Mouse (Mus musculus): ENCODE results near the gene Per2. TPM values are rescaled to one million over a fixed set of nuclear protein-coding genes. Genes with fewer than 3 reads are reported as not detected.
"Not testable (repeated sequence)": the region's sequence is repeated elsewhere in the genome, so short reads cannot be mapped to it uniquely, and the experiment has no call there.

The Per2 gene
- polyA plus RNA-seq, 1 experiment from 2014 or later: 4.5 TPM

- H3K9me3 ChIP-seq (replicated peaks; ENCODE audit: control insufficient read depth, low read length): no peaks in the 10 kb centered on the region
- ATAC-seq (replicated peaks; ENCODE audit: insufficient number of reproducible peaks, low FRiP score, low TSS enrichment): no peak
- 68% methylated on average over 3 of the region's 3 CpGs for WGBS (ENCODE audit: insufficient replicate concordance)
These were observed 27.0 kb upstream of the Per2 start for GRCm38 (mm10) chr1:91486165-91486564.

GRCm38 (mm10) chr1:91485422-91485821 lies 26.3 kb upstream of the Per2 start:
- 63% methylated on average over 3 of the region's 3 CpGs for WGBS (ENCODE audit: insufficient replicate concordance)
- H3K9ac ChIP-seq (ENCODE audit: low read depth, low read length): no peak overlapping the region
- no peaks in the 10 kb centered on the region for H3K36me3 ChIP-seq (ENCODE audit: control insufficient read depth, insufficient read depth, low read length)
- H3K4me3 ChIP-seq (ENCODE audit: low read depth, low read length): no peak overlapping the region
- H3K4me1 ChIP-seq (ENCODE audit: control insufficient read depth, insufficient read depth, low read length): no peaks in the 10 kb centered on the region
- H3K9me3 ChIP-seq (replicated peaks; ENCODE audit: control insufficient read depth, low read length): no peaks in the 10 kb centered on the region
- H3K27ac ChIP-seq (ENCODE audit: low read depth, low read length): no peak overlapping the region
- no peak for ATAC-seq (replicated peaks; ENCODE audit: insufficient number of reproducible peaks, low FRiP score, low TSS enrichment)
- H3K27me3 ChIP-seq (ENCODE audit: control insufficient read depth, insufficient read depth, low read length): no peaks in the 10 kb centered on the region
- no peak overlapping the region for H3K4me2 ChIP-seq

More at GRCm38 (mm10) chr1:91486165-91486564, 27.0 kb upstream of the Per2 start:
- Histone ChIP-seq H3K27ac (ENCODE audit: low read depth, low read length) (no peak overlapping the region), H3K4me3 (ENCODE audit: low read depth, low read length) (no peak overlapping the region), H3K27me3 (ENCODE audit: control insufficient read depth, insufficient read depth, low read length) (no peaks in the 10 kb centered on the region), H3K36me3 (ENCODE audit: control insufficient read depth, insufficient read depth, low read length) (no peaks in the 10 kb centered on the region), H3K9ac (ENCODE audit: low read depth, low read length) (no peak overlapping the region), H3K4me2 (no peak overlapping the region), H3K4me1 (ENCODE audit: control insufficient read depth, insufficient read depth, low read length) (no peaks in the 10 kb centered on the region)

GRCm38 (mm10) chr1:91484011-91484346 lies 24.9 kb upstream of the Per2 start:
- Histone ChIP-seq H3K27me3 (ENCODE audit: control insufficient read depth, insufficient read depth, low read length) (no peaks in the 10 kb centered on the region), H3K4me1 (ENCODE audit: control insufficient read depth, insufficient read depth, low read length) (no peaks in the 10 kb centered on the region), H3K27ac (ENCODE audit: low read depth, low read length) (no peak overlapping the region), H3K36me3 (ENCODE audit: control insufficient read depth, insufficient read depth, low read length) (no peaks in the 10 kb centered on the region), H3K4me2 (no peak overlapping the region), H3K9ac (ENCODE audit: low read depth, low read length) (no peak overlapping the region), H3K9me3 (replicated peaks; ENCODE audit: control insufficient read depth, low read length) (no peaks in the 10 kb centered on the region), H3K4me3 (ENCODE audit: low read depth, low read length) (no peak overlapping the region)
- no peak for ATAC-seq (replicated peaks; ENCODE audit: insufficient number of reproducible peaks, low FRiP score, low TSS enrichment)
- WGBS (ENCODE audit: insufficient replicate concordance): 64% methylated on average over 5 of the region's 5 CpGs

GRCm38 (mm10) chr1:91483304-91484010 lies 24.3 kb upstream of the Per2 start:
- H3K9ac ChIP-seq (ENCODE audit: low read depth, low read length): no peak overlapping the region
- H3K36me3 ChIP-seq (ENCODE audit: control insufficient read depth, insufficient read depth, low read length): no peaks in the 10 kb centered on the region
- no peaks in the 10 kb centered on the region for H3K9me3 ChIP-seq (replicated peaks; ENCODE audit: control insufficient read depth, low read length)
- 29% methylated on average over 10 of the region's 10 CpGs for WGBS (ENCODE audit: insufficient replicate concordance)
- H3K27ac ChIP-seq (ENCODE audit: low read depth, low read length): no peak overlapping the region
- no peaks in the 10 kb centered on the region for H3K4me1 ChIP-seq (ENCODE audit: control insufficient read depth, insufficient read depth, low read length)
- no peak overlapping the region for H3K4me2 ChIP-seq
- ATAC-seq (replicated peaks; ENCODE audit: insufficient number of reproducible peaks, low FRiP score, low TSS enrichment): 0 out of 2 replicates have a peak, but pooled peaks have one; percentile 39
- H3K27me3 ChIP-seq (ENCODE audit: control insufficient read depth, insufficient read depth, low read length): no peaks in the 10 kb centered on the region
- no peak overlapping the region for H3K4me3 ChIP-seq (ENCODE audit: low read depth, low read length)

GRCm38 (mm10) chr1:91482616-91483211 lies 23.6 kb upstream of the Per2 start:
- no peaks in the 10 kb centered on the region for H3K36me3 ChIP-seq (ENCODE audit: control insufficient read depth, insufficient read depth, low read length)
- H3K9ac ChIP-seq (ENCODE audit: low read depth, low read length): no peak overlapping the region
- H3K4me2 ChIP-seq: no peak overlapping the region
- no peak for ATAC-seq (replicated peaks; ENCODE audit: insufficient number of reproducible peaks, low FRiP score, low TSS enrichment)
- H3K9me3 ChIP-seq (replicated peaks; ENCODE audit: control insufficient read depth, low read length): no peaks in the 10 kb centered on the region
- H3K4me3 ChIP-seq (ENCODE audit: low read depth, low read length): no peak overlapping the region
- H3K4me1 ChIP-seq (ENCODE audit: control insufficient read depth, insufficient read depth, low read length): no peaks in the 10 kb centered on the region
- no peaks in the 10 kb centered on the region for H3K27me3 ChIP-seq (ENCODE audit: control insufficient read depth, insufficient read depth, low read length)
- H3K27ac ChIP-seq (ENCODE audit: low read depth, low read length): no peak overlapping the region
- WGBS (ENCODE audit: insufficient replicate concordance): 72% methylated on average over 7 of the region's 7 CpGs

- ATAC-seq (replicated peaks; ENCODE audit: insufficient number of reproducible peaks, low FRiP score, low TSS enrichment): no peak
- Histone ChIP-seq H3K4me3 (ENCODE audit: low read depth, low read length) (no peak overlapping the region), H3K4me2 (no peak overlapping the region), H3K27me3 (ENCODE audit: control insufficient read depth, insufficient read depth, low read length) (no peaks in the 10 kb centered on the region), H3K27ac (ENCODE audit: low read depth, low read length) (no peak overlapping the region), H3K9ac (ENCODE audit: low read depth, low read length) (no peak overlapping the region), H3K9me3 (replicated peaks; ENCODE audit: control insufficient read depth, low read length) (no peaks in the 10 kb centered on the region), H3K36me3 (ENCODE audit: control insufficient read depth, insufficient read depth, low read length) (no peaks in the 10 kb centered on the region), H3K4me1 (ENCODE audit: control insufficient read depth, insufficient read depth, low read length) (no peaks in the 10 kb centered on the region)
- 84% methylated on average over 1 of the region's 1 CpGs for WGBS (ENCODE audit: insufficient replicate concordance)
These were observed 19.8 kb upstream of the Per2 start for GRCm38 (mm10) chr1:91478958-91479357.

GRCm38 (mm10) chr1:91478145-91478544 lies 19.0 kb upstream of the Per2 start:
- 85% methylated on average over 9 of the region's 13 CpGs for WGBS (ENCODE audit: insufficient replicate concordance)
- H3K4me3 ChIP-seq (ENCODE audit: low read depth, low read length); H3K4me1 ChIP-seq (ENCODE audit: control insufficient read depth, insufficient read depth, low read length); ATAC-seq (replicated peaks; ENCODE audit: insufficient number of reproducible peaks, low FRiP score, low TSS enrichment); H3K4me2 ChIP-seq; H3K36me3 ChIP-seq (ENCODE audit: control insufficient read depth, insufficient read depth, low read length); H3K27me3 ChIP-seq (ENCODE audit: control insufficient read depth, insufficient read depth, low read length); H3K9me3 ChIP-seq (replicated peaks; ENCODE audit: control insufficient read depth, low read length); H3K9ac ChIP-seq (ENCODE audit: low read depth, low read length); H3K27ac ChIP-seq (ENCODE audit: low read depth, low read length): not testable (repeated sequence)

GRCm38 (mm10) chr1:91469888-91470419 lies 10.8 kb upstream of the Per2 start:
- H3K4me3 ChIP-seq (ENCODE audit: low read depth, low read length): no peak overlapping the region
- H3K9ac ChIP-seq (ENCODE audit: low read depth, low read length): no peak overlapping the region
- no peaks in the 10 kb centered on the region for H3K27me3 ChIP-seq (ENCODE audit: control insufficient read depth, insufficient read depth, low read length)
- H3K4me1 ChIP-seq (ENCODE audit: control insufficient read depth, insufficient read depth, low read length): peaks cover 9% of the 10 kb centered on the region
- no peaks in the 10 kb centered on the region for H3K36me3 ChIP-seq (ENCODE audit: control insufficient read depth, insufficient read depth, low read length)
- no peak for ATAC-seq (replicated peaks; ENCODE audit: insufficient number of reproducible peaks, low FRiP score, low TSS enrichment)
- WGBS (ENCODE audit: insufficient replicate concordance): 87% methylated on average over 4 of the region's 4 CpGs
- no peak overlapping the region for H3K4me2 ChIP-seq
- no peak overlapping the region for H3K27ac ChIP-seq (ENCODE audit: low read depth, low read length)
- H3K9me3 ChIP-seq (replicated peaks; ENCODE audit: control insufficient read depth, low read length): no peaks in the 10 kb centered on the region

GRCm38 (mm10) chr1:91466186-91466585 lies 7.1 kb upstream of the Per2 start:
- 83% methylated on average over 6 of the region's 6 CpGs for WGBS (ENCODE audit: insufficient replicate concordance)
- Histone ChIP-seq H3K27me3 (ENCODE audit: control insufficient read depth, insufficient read depth, low read length) (no peaks in the 10 kb centered on the region), H3K36me3 (ENCODE audit: control insufficient read depth, insufficient read depth, low read length) (no peaks in the 10 kb centered on the region), H3K4me2 (no peak overlapping the region), H3K27ac (ENCODE audit: low read depth, low read length) (no peak overlapping the region), H3K4me3 (ENCODE audit: low read depth, low read length) (no peak overlapping the region), H3K4me1 (ENCODE audit: control insufficient read depth, insufficient read depth, low read length) (peaks cover 12% of the 10 kb centered on the region), H3K9me3 (replicated peaks; ENCODE audit: control insufficient read depth, low read length) (no peaks in the 10 kb centered on the region), H3K9ac (ENCODE audit: low read depth, low read length) (no peak overlapping the region)
- ATAC-seq (replicated peaks; ENCODE audit: insufficient number of reproducible peaks, low FRiP score, low TSS enrichment): no peak

Data from heart, embryonic 11.5 days (tissue).